Mouse (Mus musculus): ENCODE measurements at regions not wholly inside any gene's neighbourhood (a gene's known extent, or its start where the extent isn't known, plus 50 kb on each side); places are given as distances from the start of the nearest gene placed in this dataset.

DNA sequence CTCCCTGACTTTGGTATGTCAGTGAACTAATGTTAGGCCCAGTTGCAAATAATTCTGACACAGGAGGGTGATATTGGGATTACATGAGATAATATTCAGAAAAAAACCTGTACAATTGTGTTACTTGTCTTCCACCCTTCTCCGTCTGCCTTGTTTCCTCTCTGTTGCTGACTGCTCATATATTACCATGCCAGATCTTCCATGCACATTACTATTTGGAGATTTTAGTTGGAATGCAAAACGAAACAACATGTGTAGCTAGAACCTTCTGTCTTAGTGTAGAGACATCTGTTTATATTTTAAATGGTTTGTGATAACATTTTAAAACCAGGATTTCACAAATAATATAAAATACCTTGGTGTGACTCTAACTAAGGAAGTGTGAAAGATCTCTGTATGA, 188.1 kb upstream of the Hey2 start:
- H3K4me3 ChIP-seq (replicated peaks): no peak overlapping the region
- H3K4me1 ChIP-seq: no peaks in the 10 kb centered on the region
- H3K36me3 ChIP-seq (replicated peaks; ENCODE audit: low read length): no peaks in the 10 kb centered on the region
- no peaks in the 10 kb centered on the region for H3K27me3 ChIP-seq (replicated peaks)
- TF ChIP-seq FLI1 (IDR thresholded peaks at IDR 0.05; ENCODE audit: low read length): no peak
- no peaks in the 10 kb centered on the region for H3K9me3 ChIP-seq

DNA sequence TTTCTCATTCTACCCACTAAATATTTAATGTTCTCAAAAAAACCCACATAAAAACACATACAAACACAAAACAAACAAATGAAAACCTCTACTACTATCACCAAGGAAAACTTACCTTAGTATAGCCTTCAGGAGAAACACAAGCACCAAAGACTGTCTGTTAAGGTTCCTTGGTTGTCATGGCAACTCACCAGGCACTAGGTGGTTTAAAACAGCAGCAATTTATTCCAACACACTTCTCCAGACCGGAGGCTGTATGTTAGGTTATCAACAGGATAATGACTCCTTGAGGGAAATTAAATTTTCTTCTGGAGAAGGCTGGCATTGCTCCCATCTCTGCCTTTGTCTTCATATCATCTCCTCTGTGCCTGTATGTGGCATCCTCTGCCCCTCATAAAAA, 183.8 kb upstream of the Hey2 start:
- no peak overlapping the region for H3K4me3 ChIP-seq (replicated peaks)
- no peaks in the 10 kb centered on the region for H3K9me3 ChIP-seq
- no peaks in the 10 kb centered on the region for H3K27me3 ChIP-seq (replicated peaks)
- H3K4me1 ChIP-seq: no peaks in the 10 kb centered on the region
- no peaks in the 10 kb centered on the region for H3K36me3 ChIP-seq (replicated peaks; ENCODE audit: low read length)
- TF ChIP-seq FLI1 (IDR thresholded peaks at IDR 0.05; ENCODE audit: low read length) (no peak), GATA1 (IDR thresholded peaks at IDR 0.05; ENCODE audit: borderline replicate concordance, low read length) (no peak)

- TF ChIP-seq FLI1 (IDR thresholded peaks at IDR 0.05; ENCODE audit: low read length) (no peak), GATA1 (IDR thresholded peaks at IDR 0.05; ENCODE audit: borderline replicate concordance, low read length) (no peak)
- Histone ChIP-seq H3K4me1 (no peaks in the 10 kb centered on the region), H3K4me3 (replicated peaks) (no peak overlapping the region), H3K27me3 (replicated peaks) (no peaks in the 10 kb centered on the region), H3K36me3 (replicated peaks; ENCODE audit: low read length) (no peaks in the 10 kb centered on the region), H3K9me3 (no peaks in the 10 kb centered on the region)
Measured at GRCm38 (mm10) chr10:31012669-31013358, 170.2 kb upstream of the Hey2 start.

DNA sequence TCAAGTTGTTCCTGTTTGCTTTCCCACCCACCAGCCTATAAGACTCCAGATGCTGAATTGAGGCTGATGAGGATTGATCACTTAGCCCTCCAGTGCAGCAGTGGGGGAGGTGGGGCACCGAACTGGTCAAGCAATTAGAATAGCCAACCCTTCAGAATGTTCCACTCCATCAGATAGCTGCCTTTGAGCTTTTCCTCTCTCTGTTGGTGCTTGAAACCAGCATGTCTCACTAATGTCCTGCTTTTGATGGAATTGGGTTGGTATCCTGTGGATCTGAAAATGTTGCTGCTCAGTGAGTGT, 167.3 kb upstream of the Hey2 start:
- Histone ChIP-seq H3K36me3 (replicated peaks; ENCODE audit: low read length) (no peaks in the 10 kb centered on the region), H3K4me1 (no peaks in the 10 kb centered on the region), H3K4me3 (replicated peaks) (no peak overlapping the region), H3K9me3 (no peaks in the 10 kb centered on the region), H3K27me3 (replicated peaks) (no peaks in the 10 kb centered on the region)
- no peak for TF ChIP-seq GATA1 (IDR thresholded peaks at IDR 0.05; ENCODE audit: borderline replicate concordance, low read length)
- TF ChIP-seq FLI1 (IDR thresholded peaks at IDR 0.05; ENCODE audit: low read length): no peak

- H3K4me3 ChIP-seq (replicated peaks): no peak overlapping the region
- no peaks in the 10 kb centered on the region for H3K36me3 ChIP-seq (replicated peaks; ENCODE audit: low read length)
- H3K9me3 ChIP-seq: no peaks in the 10 kb centered on the region
- H3K4me1 ChIP-seq: no peaks in the 10 kb centered on the region
- no peaks in the 10 kb centered on the region for H3K27me3 ChIP-seq (replicated peaks)
- TF ChIP-seq FLI1 (IDR thresholded peaks at IDR 0.05; ENCODE audit: low read length) (no peak), GATA1 (IDR thresholded peaks at IDR 0.05; ENCODE audit: borderline replicate concordance, low read length) (no peak)
Measured at GRCm38 (mm10) chr10:31009128-31009954, 166.7 kb upstream of the Hey2 start.

- Histone ChIP-seq H3K4me1 (no peaks in the 10 kb centered on the region), H3K4me3 (replicated peaks) (no peak overlapping the region), H3K36me3 (replicated peaks; ENCODE audit: low read length) (no peaks in the 10 kb centered on the region), H3K27me3 (replicated peaks) (no peaks in the 10 kb centered on the region), H3K9me3 (no peaks in the 10 kb centered on the region)
- TF ChIP-seq FLI1 (IDR thresholded peaks at IDR 0.05; ENCODE audit: low read length) (no peak), GATA1 (IDR thresholded peaks at IDR 0.05; ENCODE audit: borderline replicate concordance, low read length) (no peak)
Measured at GRCm38 (mm10) chr10:30998163-30998944, 155.8 kb upstream of the Hey2 start.

- TF ChIP-seq FLI1 (IDR thresholded peaks at IDR 0.05; ENCODE audit: low read length) (no peak), GATA1 (IDR thresholded peaks at IDR 0.05; ENCODE audit: borderline replicate concordance, low read length) (no peak)
Measured at GRCm38 (mm10) chr10:30992167-30992566, 149.6 kb upstream of the Hey2 start.

GRCm38 (mm10) chr10:30980279-30980968, 137.8 kb upstream of the Hey2 start:
- Histone ChIP-seq H3K27me3 (replicated peaks) (no peaks in the 10 kb centered on the region), H3K9me3 (no peaks in the 10 kb centered on the region)
- TF ChIP-seq GATA1 (IDR thresholded peaks at IDR 0.05; ENCODE audit: borderline replicate concordance, low read length) (no peak), FLI1 (IDR thresholded peaks at IDR 0.05; ENCODE audit: low read length) (no peak)

More at GRCm38 (mm10) chr10:30992167-30992566, 149.6 kb upstream of the Hey2 start:
- H3K4me3 ChIP-seq (replicated peaks): no peak overlapping the region
- no peaks in the 10 kb centered on the region for H3K27me3 ChIP-seq (replicated peaks)
- H3K36me3 ChIP-seq (replicated peaks; ENCODE audit: low read length): no peaks in the 10 kb centered on the region
- H3K4me1 ChIP-seq: no peaks in the 10 kb centered on the region
- no peaks in the 10 kb centered on the region for H3K9me3 ChIP-seq

DNA sequence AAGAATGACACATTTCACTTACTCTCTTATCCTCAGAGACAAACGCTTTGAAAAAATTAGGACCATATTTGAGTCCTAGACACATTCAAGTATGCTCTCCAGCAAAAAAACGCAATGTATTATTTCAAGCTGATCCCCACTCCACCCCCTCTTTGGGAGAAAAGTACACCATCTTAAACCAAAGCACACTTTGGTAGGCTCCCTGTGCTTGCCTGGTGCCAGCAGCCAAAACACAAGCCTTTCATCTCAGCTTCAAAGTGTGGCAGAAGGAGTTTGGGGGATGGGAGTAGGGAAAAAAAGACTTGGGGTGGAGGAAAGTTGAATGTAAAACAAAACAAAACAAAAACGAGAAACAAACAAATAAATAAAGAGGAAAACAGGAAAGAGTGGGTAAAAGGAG, 137.2 kb upstream of the Hey2 start:
- TF ChIP-seq GATA1 (IDR thresholded peaks at IDR 0.05; ENCODE audit: borderline replicate concordance, low read length) (no peak), FLI1 (IDR thresholded peaks at IDR 0.05; ENCODE audit: low read length) (no peak)
- Histone ChIP-seq H3K4me1 (no peaks in the 10 kb centered on the region), H3K9me3 (no peaks in the 10 kb centered on the region), H3K4me3 (replicated peaks) (no peak overlapping the region), H3K27me3 (replicated peaks) (no peaks in the 10 kb centered on the region), H3K36me3 (replicated peaks; ENCODE audit: low read length) (no peaks in the 10 kb centered on the region)

More at GRCm38 (mm10) chr10:30980279-30980968, 137.8 kb upstream of the Hey2 start:
- Histone ChIP-seq H3K4me1 (no peaks in the 10 kb centered on the region), H3K36me3 (replicated peaks; ENCODE audit: low read length) (no peaks in the 10 kb centered on the region), H3K4me3 (replicated peaks) (no peak overlapping the region)

Data from megakaryocyte, embryonic 14.5 days (primary cell).